Mouse (Mus musculus) stomach, postnatal 0 days (tissue): ENCODE measurements at regions not wholly inside any gene's neighbourhood (a gene's known extent, or its start where the extent isn't known, plus 50 kb on each side); places are given as distances from the start of the nearest gene placed in this dataset.

Source experiments
- CTCF ChIP-seq: IDR thresholded peaks from 2 replicates; pipeline ENCODE4 v1.5.1; 2016; ENCODE audit warnings: antibody characterized with exemption, low read depth, mild to moderate bottlenecking, moderate library complexity
- EP300 ChIP-seq: optimal IDR thresholded peaks from 2 replicates; pipeline ENCODE3; 2016; ENCODE audit warnings: antibody characterized with exemption

DNA sequence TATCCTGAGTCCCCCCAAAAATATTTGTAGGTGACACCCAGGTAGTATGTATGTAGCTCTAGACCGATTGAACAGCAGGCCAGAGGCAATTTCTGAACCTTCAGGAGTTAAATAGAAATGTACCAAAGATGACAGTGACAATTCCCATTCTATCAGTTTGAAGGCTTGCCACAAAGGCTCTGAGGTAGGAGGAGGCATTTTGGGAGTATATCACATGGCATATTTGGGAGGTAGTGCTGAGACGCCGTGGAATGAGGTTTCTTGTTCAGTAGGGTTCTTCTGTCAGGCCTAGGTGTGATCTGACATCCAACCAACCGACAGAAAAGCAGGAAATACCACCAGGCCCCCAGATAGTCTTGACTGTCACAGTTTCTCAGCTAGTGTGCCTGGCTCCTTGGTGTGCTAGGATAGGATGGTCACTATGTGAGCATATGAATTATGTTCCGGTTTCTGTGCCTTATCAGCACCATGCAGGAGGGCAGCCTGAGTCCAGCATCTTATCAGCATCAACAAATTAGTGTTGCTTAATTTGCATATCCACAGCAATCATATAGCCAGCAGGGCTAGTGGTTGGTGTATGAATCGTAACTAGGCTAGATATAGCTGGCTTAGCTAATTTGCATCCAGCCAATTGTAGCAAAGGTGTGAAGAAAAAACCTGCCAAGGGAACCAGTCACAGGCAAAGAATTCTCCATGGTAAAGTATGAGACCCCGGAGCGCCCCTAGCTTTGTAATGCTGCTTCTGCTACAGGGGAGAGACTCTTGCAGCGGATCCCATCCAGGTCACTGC, 136.3 kb upstream of the Bcor start:
- TF ChIP-seq CTCF (no peak), EP300 (no peak)
